Mouse (Mus musculus) bone marrow, adult 2 months (tissue): ENCODE measurements around the gene Msl1.

Experiments
- CTCF ChIP-seq: fragments of 200-500 bp; IDR thresholded peaks from 2 replicates; pipeline ENCODE4 v1.5.1; 2011; ENCODE audit warnings: low read length, control low read depth; ENCODE audit not compliant: control insufficient read depth, insufficient read depth
- POLR2A ChIP-seq: fragments of 200-500 bp; IDR thresholded peaks from 2 replicates; pipeline ENCODE4 v1.6.1; 2011; ENCODE audit warnings: low read depth, mild to moderate bottlenecking, control low read depth, low read length, borderline replicate concordance; ENCODE audit not compliant: control insufficient read depth

DNA sequence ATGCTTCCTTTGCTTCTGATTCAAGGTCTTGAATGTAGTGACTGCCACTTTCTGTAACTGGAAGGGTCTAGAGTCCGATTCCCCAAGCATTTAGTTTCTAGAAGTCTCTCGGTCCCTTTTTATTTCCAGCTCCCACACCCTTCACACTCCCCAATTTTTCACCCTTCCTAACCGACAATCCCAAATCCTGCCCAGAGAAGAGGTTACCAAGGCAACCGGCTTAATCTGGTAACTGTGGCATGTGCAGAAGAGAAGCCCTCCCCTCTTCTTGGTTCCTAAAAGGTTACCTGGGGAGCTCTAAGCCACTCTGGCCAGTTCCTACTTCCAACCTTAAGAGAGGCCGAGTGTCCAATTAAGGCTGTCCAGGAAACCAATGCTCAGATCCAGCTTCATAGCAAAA lies 40.0 kb downstream of the Msl1 start:
- TF ChIP-seq CTCF (no peak), POLR2A (no peak)
